Mouse (Mus musculus) heart, postnatal 0 days (tissue): ENCODE measurements around the gene Tsga10ip.

ENCODE experiments used
- CTCF ChIP-seq: IDR thresholded peaks from 2 replicates; pipeline ENCODE4 v1.5.1; 2016; ENCODE audit warnings: antibody characterized with exemption, control low read depth, low read depth
- EP300 ChIP-seq: IDR thresholded peaks from 2 replicates; pipeline ENCODE4 v1.6.1; 2016; ENCODE audit warnings: antibody characterized with exemption, low read depth

- TF ChIP-seq CTCF (no peak), EP300 (no peak)
Measured at GRCm38 (mm10) chr19:5429806-5430205, 27.5 kb upstream of the Tsga10ip start.
